Mouse (Mus musculus) testis, adult 2 months (tissue): ENCODE results near the gene Wtip.

Experiments
- CTCF ChIP-seq: fragments of 200-500 bp; IDR thresholded peaks from 2 replicates; pipeline ENCODE4 v1.5.1; 2012; ENCODE audit warnings: low read depth, mild to moderate bottlenecking, inconsistent platforms, low read length, moderate library complexity; ENCODE audit not compliant: control insufficient read depth, insufficient read depth, insufficient replicate concordance
- POLR2A ChIP-seq: fragments of 200-500 bp; IDR thresholded peaks from 2 replicates; pipeline ENCODE4 v1.6.1; 2012; ENCODE audit warnings: low read depth, mild to moderate bottlenecking, inconsistent platforms, low read length, moderate library complexity; ENCODE audit not compliant: control insufficient read depth

DNA sequence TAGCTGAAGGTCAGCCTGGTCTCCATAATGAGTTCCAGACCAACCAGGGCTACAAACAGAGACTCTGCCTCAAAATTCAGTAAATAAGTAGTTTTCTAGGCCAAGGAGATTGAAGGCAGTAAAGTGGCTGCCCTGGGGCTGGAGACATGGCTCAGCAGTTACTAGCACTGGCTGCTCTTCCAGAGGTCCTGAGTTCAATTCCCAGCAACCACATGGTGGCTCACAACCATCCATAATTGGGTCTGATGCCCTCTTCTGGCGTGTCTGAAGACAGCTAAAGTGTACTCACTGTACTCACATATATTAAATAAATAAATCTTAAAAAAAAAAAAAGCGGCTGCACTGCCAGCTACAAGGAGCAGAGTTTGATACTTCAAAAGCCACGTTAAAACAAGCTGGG lies 32.9 kb upstream of the Wtip start:
- TF ChIP-seq CTCF (no peak), POLR2A (no peak)
